Mouse (Mus musculus): ENCODE results near the gene Fzd2.

DNA sequence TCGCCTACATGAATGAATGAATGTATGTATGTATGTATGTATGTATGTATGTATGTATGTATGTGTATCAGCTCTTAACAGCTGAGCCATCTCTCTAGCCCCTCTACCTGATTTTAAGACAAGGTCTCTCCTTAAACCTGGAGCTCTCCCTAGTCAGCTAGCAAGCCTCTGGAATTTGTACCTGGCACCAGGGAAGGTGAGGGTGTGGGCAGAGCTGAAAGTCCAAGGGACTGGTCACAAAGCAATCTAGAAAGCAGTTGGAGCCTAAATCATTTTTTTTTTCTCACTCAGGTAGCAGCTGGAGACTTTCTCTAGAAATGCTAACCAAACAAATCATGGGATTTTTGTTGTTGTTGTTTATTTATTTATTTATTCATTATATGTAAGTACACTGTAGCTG is 46.8 kb upstream of the Fzd2 start:
- TF ChIP-seq E2F4 (IDR thresholded peaks at IDR 0.05; ENCODE audit: borderline replicate concordance, low read depth, low read length) (no peak), CHD1 (IDR thresholded peaks at IDR 0.05; ENCODE audit: low read depth, low read length) (no peak), EP300 (IDR thresholded peaks at IDR 0.05; ENCODE audit: low read depth in 1 of 2, low read length in 2 of 2) (no peak), POLR2A (IDR thresholded peaks at IDR 0.05; ENCODE audit: control insufficient read depth in 1 of 2, insufficient read depth in 1 of 2, low read depth in 1 of 2, low read length in 2 of 2, poor library complexity in 1 of 2) (no peak), TAL1 (IDR thresholded peaks at IDR 0.05; ENCODE audit: low read length) (no peak), ETS1 (IDR thresholded peaks at IDR 0.05; ENCODE audit: low read depth, low read length) (no peak), ELF1 (IDR thresholded peaks at IDR 0.05; ENCODE audit: low read depth, low read length) (no peak), MYB (IDR thresholded peaks at IDR 0.05; ENCODE audit: low read depth, low read length) (no peak), CTCF (IDR thresholded peaks at IDR 0.05 in 2 of 3, conservative IDR thresholded peaks at IDR 0.05 in 1 of 3; ENCODE audit: control insufficient read depth in 1 of 3, insufficient read depth in 1 of 3, low read depth in 2 of 3, low read length in 3 of 3, poor library complexity in 1 of 3, severe bottlenecking in 1 of 3) (no peak)

Data from MEL (cell line).